Mouse (Mus musculus) lung, embryonic 15.5 days (tissue): ENCODE data around the gene Chchd10. TPM values are rescaled to one million over a fixed set of nuclear protein-coding genes. Genes with fewer than 3 reads are reported as not detected.

Source experiments
- ATAC-seq: fragments of 200-750 bp; cut with Nextera tagmentation; 2 replicates; pipeline ENCODE4 v1.8.0; 2017; ENCODE audit warnings: moderate number of reproducible peaks, borderline replicate concordance; ENCODE audit not compliant: low FRiP score, low TSS enrichment; ENCODE audit errors: extremely low read depth
- H3K27ac ChIP-seq: fragments of 300-500 bp; sonication (generic); 2 replicates; pipeline ENCODE4 v1.5.1; 2015; ENCODE audit warnings: moderate library complexity, mild to moderate bottlenecking, inconsistent platforms
- H3K27me3 ChIP-seq: fragments of 300-500 bp; sonication (generic); 2 replicates; pipeline ENCODE4 v1.6.1; 2015; ENCODE audit warnings: inconsistent platforms
- H3K36me3 ChIP-seq: fragments of 300-500 bp; sonication (generic); 2 replicates; pipeline ENCODE4 v1.6.1; 2015; ENCODE audit warnings: inconsistent platforms
- H3K4me1 ChIP-seq: fragments of 300-500 bp; sonication (generic); 2 replicates; pipeline ENCODE4 v1.6.1; 2015; ENCODE audit warnings: inconsistent platforms
- H3K4me2 ChIP-seq: fragments of 300-500 bp; sonication (generic); 2 replicates; pipeline ENCODE4 v1.6.1; 2015; ENCODE audit warnings: inconsistent platforms, mild to moderate bottlenecking, moderate library complexity
- H3K4me3 ChIP-seq: fragments of 300-500 bp; sonication (generic); 2 replicates; pipeline ENCODE4 v1.5.1; 2015; ENCODE audit warnings: mild to moderate bottlenecking, inconsistent platforms
- H3K9ac ChIP-seq: fragments of 300-500 bp; sonication (generic); 2 replicates; pipeline ENCODE4 v1.6.1; 2015; ENCODE audit warnings: inconsistent platforms
- H3K9me3 ChIP-seq: fragments of 300-500 bp; sonication (generic); 2 replicates; pipeline ENCODE4 v1.6.1; 2016; ENCODE audit warnings: inconsistent platforms
- WGBS: fragments of 180-500 bp; shearing (Covaris S2); methylation state at CpG from one replicate; pipeline ENCODE4 v1.1.7; 2015; 5-methylcytosine and 5-hydroxymethylcytosine counted together
- polyA plus RNA-seq: library from polyadenylated mRNA; unstranded; fragments of >200 nt; fragmentation: Nextera tagmentation; extraction: Ambion mirVana; gene quantifications from 2 replicates; pipeline ENCODE4 v1.2.1, GENCODE M21; 2015

Chchd10 gene
- polyA plus RNA-seq, 1 experiment from 2014 or later = 55.3 TPM

DNA sequence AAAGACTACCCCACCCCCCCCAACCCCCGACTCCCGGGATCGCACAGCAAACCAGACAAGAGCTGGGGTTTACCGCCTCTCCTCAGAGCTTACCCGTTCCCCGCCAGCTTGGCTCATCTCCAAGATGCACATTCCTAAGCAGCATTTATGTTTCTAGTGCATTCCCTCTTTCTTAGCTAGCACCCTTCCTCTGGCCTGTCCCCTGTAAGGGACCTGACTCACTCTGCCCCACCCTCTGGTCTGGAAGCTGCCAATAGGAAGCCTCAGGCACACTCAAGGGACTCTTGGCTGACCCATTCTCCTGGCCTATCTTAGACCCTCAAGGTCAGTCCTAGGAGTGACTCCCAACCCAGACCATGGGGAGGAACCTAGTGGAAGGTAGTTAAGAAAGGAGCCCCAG is 2.6 kb upstream of the Chchd10 start:
- 2% methylated on average over 6 of the region's 6 CpGs for WGBS
- Histone ChIP-seq H3K27ac (peak overlapping the region; percentile 89), H3K27me3 (peaks cover 13% of the 10 kb centered on the region), H3K4me2 (peak overlapping the region; percentile 98), H3K9me3 (no peaks in the 10 kb centered on the region), H3K9ac (0 out of 2 replicates have a peak overlapping the region, but pooled peaks have one; percentile 17), H3K4me1 (peaks cover 35% of the 10 kb centered on the region), H3K4me3 (peak overlapping the region; percentile 67), H3K36me3 (peaks cover 24% of the 10 kb centered on the region; the same call in 1 of the 2 replicates)
- peak; percentile 66 for ATAC-seq

DNA sequence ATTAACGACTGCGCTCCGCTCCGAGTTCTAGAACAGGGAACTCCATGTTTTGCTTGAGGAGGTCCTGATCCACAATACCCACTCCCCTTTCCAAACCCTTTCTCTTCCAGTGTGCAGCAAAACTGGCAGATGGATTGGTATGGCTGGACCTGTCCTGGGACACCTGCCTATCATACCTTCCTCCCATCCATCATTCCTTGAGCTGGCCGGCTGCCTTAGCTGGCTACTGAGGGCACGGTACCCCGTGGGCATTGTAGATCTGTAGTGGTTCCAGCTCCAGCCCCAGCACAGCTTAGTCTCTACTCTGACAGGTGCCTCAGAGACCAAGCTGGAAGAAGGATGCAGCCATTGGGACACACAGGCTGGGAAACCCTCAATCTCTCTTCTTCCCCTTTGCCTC is 1.6 kb upstream of the Chchd10 start:
- ATAC-seq = no peak
- peak overlapping the region; percentile 89 for H3K27ac ChIP-seq
- H3K9me3 ChIP-seq = no peaks in the 10 kb centered on the region
- H3K9ac ChIP-seq = peak overlapping the region; percentile 87
- peaks cover 24% of the 10 kb centered on the region for H3K27me3 ChIP-seq
- H3K4me2 ChIP-seq = peak overlapping the region; percentile 98
- peaks cover 44% of the 10 kb centered on the region for H3K4me1 ChIP-seq
- H3K36me3 ChIP-seq = peaks cover 18% of the 10 kb centered on the region; the same call in 1 of the 2 replicates
- peak overlapping the region; percentile 67 for H3K4me3 ChIP-seq
- WGBS = 19% methylated on average over 7 of the region's 7 CpGs

DNA sequence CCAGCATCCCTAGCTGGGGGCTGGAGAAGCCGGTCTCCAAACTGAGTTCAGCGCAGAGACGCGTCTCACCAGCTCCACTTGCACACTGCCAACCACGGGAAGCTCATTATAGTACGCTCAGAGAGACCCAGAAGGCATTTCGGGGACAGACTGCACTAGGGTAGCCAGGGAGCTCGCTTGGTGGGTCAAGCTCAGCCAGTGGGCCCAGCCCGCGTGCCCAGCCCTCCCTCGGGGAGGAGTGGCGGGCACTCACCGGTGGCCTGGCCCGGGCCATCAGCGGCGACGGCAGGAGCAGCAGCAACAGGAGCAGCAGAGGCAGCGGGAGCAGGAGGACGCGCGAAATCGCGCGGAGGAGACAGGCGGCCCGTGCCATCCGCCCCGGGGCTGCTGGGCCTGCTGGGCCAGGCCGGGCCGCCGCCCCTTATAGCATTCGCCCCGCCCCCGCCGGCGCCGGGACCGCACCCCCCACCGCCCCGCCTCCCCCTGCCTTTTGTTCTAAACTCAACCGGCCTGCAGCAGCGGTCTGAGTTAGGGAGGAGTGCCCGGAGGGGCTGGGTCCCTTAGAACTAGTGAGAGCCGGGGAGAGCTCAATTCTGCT is 750 bp upstream of the Chchd10 start:
- WGBS = 1% methylated on average over 44 of the region's 44 CpGs
- peak overlapping the region; percentile 87 for H3K9ac ChIP-seq
- ATAC-seq = peak; percentile 55; the same call in 1 of the 2 replicates

DNA sequence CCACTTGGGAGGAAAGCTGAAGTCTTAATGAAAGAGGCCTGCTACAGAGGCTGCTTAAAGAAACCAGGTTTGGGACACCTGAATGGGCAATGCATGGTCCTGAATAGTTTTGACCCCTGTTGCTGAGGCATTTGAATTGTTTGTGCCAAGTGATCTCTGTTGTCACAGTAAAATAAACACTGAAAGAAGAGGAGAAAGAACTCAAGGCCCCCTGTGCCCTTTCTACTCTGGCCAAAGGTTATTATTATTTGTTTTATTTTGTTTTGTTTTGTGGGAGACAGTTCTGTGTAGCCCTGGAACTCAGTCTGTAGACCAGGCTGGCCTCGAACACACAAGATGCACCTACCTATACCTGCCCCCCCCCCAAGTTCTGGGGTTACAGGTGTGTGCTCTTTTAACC is 2.1 kb downstream of the Chchd10 start:
- 29% methylated on average over 1 of the region's 1 CpGs for WGBS
- Histone ChIP-seq H3K4me2 (peak overlapping the region; percentile 82), H3K9me3 (no peaks in the 10 kb centered on the region), H3K27me3 (peaks cover 37% of the 10 kb centered on the region), H3K9ac (no peak overlapping the region), H3K4me1 (peaks cover 50% of the 10 kb centered on the region), H3K4me3 (no peak overlapping the region; the same call in 1 of the 2 replicates), H3K36me3 (no peaks in the 10 kb centered on the region), H3K27ac (no peak overlapping the region)
- no peak for ATAC-seq

More for the DNA sequence above, 750 bp upstream of the Chchd10 start:
- Histone ChIP-seq H3K27me3 (peaks cover 32% of the 10 kb centered on the region), H3K9me3 (no peaks in the 10 kb centered on the region), H3K4me2 (peak overlapping the region; percentile 98), H3K36me3 (peaks cover 10% of the 10 kb centered on the region; the same call in 1 of the 2 replicates), H3K27ac (peak overlapping the region; percentile 89), H3K4me3 (peak overlapping the region; percentile 67), H3K4me1 (peaks cover 50% of the 10 kb centered on the region)

DNA sequence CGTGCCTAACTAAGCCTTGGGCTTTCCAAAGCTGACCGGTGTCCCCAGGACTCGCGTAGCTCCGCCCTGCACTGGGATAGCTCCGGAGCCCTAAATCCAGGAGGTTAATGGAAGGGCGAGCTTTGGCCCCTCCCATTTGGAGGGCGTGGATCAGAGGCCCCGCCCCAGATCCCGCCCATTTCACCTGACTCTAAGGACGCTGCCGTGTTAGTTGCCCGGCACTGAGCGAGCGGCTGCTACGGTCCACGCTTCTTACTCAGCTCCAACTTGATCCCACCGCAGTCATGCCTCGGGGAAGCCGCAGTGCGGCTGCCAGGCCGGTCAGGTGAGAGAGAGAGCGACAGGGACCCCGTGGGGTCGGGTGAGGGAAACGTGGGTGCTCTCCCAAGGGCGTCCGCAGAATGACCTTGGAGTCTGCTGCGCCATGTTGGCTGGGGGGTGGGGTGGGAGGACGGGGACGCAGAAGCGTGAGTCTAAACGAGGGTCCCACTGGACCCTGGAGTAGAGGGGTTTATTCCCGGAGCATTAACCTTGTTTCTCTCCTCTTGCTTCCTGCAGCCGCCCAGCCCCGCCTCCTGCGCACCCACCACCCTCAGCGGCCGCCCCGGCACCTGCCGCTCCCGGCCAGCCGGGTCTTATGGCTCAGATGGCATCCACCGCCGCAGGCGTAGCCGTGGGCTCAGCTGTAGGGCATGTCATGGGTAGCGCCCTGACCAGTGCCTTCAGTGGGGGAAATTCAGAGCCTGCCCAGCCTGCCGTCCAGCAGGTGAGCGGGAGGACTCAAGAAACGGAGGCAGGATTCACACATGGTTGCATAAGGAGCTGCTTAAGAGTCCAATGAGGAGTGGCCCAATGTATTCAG is 3.0 kb downstream of the Chchd10 start, which contains the start of gene Mmp11:
TSS of gene Mmp11 (minus strand) at position 817 of the 862 bp plus-strand sequence.
- Histone ChIP-seq H3K4me2 (peak within 1 kb of the TSS; percentile 82), H3K27ac (peak within 1 kb of the TSS; percentile 55), H3K4me3 (peak within 1 kb of the TSS; percentile 59), H3K36me3 (no peaks in the 10 kb centered on the region), H3K4me1 (peaks cover 41% of the 10 kb centered on the region), H3K9ac (peak within 1 kb of the TSS; percentile 47), H3K27me3 (peaks cover 37% of the 10 kb centered on the region), H3K9me3 (no peaks in the 10 kb centered on the region)
- ATAC-seq = peak; percentile 59
- WGBS = under 1% methylated on average over 51 of the region's 51 CpGs

DNA sequence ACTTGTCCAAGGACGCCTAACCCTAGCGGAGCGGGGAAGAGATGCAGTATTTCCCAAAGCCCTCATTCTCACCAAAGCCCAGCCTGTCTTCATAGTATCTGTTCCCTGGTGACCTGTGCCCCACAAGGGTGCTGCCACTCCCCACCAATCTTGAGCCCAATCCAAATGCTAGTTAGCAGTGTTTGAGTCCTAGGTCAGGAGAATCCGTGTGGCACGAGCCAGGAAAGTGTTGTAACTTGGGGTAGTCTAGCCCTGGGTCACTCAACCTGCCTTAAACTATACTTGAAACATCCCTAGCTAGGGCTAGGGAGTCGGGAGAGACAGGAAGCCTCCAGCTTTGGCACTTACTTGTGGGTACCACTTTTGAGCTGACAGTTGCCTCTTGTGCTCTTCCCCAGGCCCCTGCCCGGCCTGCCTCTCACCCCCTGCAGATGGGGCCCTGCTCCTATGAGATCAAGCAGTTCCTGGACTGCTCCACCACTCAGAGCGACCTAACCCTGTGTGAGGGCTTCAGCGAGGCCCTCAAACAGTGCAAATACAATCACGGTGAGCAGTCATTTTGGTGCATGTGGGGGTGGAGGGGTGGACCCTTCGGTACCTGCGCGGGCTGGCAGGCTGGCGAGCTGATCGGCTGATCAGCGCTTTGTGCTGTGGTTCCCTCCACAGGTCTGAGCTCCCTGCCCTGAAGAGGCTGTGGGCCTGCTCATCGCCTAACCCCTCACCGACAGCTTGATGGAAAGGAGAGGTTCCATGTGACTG is 4.2 kb downstream of the Chchd10 start:
- no peak for ATAC-seq
- peaks cover 30% of the 10 kb centered on the region for H3K4me1 ChIP-seq
- no peak overlapping the region for H3K4me3 ChIP-seq

DNA sequence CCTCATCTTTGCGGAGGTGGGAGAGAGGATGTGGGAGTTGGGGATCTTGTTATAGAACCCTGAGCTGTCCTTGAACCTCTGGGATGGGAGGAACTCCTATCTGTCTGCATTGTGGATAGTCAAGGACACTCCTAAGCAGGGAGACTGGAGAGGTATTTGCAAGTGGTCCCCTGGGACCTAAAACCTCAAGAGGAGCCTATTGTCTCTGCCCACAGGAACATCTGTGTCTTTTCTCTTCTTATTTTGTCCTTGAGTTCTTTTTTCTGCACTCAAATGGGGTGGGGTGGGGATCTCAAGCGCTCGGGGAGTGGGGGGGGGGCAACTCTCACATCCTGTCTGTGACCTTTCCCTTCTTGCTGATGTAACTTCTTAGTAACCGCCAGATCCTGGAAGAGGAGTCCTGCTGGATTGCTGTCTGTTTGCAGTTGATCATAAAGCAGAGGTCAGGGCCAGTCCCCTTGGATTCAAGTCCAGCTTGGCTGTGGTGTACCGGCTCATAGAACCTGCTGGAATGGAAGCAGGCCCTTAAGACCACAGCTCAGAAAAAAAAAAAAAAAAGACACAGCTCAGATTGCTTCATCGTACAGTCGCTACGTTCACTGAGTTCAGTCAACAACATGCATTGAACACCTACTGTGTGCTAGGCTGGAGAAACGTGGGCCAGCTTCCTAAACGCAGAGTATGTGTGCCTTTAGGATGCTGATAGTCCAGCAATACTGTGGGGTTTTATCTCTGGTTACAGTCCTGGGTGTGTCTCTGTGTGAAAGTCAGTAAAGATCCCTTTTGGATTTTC is 5.1 kb downstream of the Chchd10 start:
- Histone ChIP-seq H3K4me1 (peaks cover 22% of the 10 kb centered on the region), H3K4me3 (no peak overlapping the region), H3K27me3 (peaks cover 28% of the 10 kb centered on the region), H3K9me3 (no peaks in the 10 kb centered on the region), H3K9ac (no peak overlapping the region), H3K27ac (no peak overlapping the region), H3K4me2 (no peak overlapping the region), H3K36me3 (no peaks in the 10 kb centered on the region)
- ATAC-seq = no peak
- WGBS = 51% methylated on average over 10 of the region's 10 CpGs

More for the DNA sequence above, 4.2 kb downstream of the Chchd10 start:
- H3K27ac ChIP-seq = no peak overlapping the region
- peaks cover 28% of the 10 kb centered on the region for H3K27me3 ChIP-seq
- H3K36me3 ChIP-seq = no peaks in the 10 kb centered on the region
- H3K9ac ChIP-seq = no peak overlapping the region
- WGBS = 42% methylated on average over 18 of the region's 18 CpGs
- H3K9me3 ChIP-seq = no peaks in the 10 kb centered on the region
- H3K4me2 ChIP-seq = peak overlapping the region; percentile 82

DNA sequence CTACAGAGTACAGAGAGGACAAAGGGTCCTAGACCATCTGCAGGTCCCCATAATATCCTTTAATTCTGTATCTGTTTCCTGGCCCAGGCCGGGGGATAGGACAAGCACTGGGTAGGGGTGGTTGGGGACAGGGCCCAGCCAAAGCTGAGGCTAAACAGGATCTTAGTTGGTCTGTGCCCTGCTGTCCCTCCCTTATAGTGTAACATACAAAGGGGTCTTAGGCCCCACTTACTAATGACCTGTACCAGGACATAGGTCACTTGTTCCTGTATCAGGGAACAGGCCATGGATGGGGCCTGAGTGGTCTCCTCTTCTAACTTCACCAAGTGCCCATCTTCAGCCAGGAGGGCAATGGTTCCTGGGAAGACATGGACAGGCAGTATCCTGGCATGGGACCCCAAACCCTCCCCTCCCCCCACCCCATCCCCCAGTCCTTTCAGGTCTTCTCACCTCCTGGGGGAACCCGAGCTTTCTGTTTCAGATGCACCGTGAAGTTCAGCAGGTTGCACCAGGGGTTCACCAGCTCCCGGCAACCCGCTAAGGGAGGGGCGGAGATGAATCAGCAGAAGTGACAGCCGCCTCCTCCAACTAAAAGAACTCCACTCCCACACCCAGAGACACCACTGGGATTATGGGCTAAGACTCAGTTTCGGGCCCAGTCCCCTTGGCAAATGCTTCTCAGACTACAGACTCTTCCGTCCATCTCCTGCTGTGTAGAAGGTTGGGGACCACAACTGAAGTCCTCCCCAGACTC is 6.7 kb downstream of the Chchd10 start:
- Histone ChIP-seq H3K27me3 (peaks cover 27% of the 10 kb centered on the region), H3K4me2 (no peak overlapping the region), H3K9ac (no peak overlapping the region), H3K4me1 (peaks cover 26% of the 10 kb centered on the region), H3K9me3 (no peaks in the 10 kb centered on the region), H3K4me3 (no peak overlapping the region), H3K27ac (no peak overlapping the region), H3K36me3 (no peaks in the 10 kb centered on the region)
- WGBS = 58% methylated on average over 9 of the region's 9 CpGs
- ATAC-seq = no peak

DNA sequence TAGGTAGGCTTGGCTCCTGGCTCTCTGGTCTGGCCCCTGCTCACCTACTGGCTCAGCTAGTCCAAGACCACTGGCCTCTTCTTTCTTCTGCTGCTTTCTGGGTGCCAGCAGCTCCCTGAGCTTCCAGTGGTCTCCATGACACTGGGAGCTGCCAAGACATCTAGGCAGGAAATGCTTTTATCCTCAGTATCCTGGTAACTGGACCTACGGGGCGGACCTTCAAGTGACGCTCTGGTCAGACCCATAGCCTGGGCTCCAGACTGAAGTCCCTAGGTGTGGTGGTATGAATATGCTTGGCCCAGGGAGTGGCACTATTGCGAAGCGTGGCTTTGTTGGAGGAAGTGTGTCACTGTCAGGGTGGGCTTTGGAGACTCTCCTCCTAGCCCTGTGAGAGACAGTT is 7.6 kb downstream of the Chchd10 start, which contains the start of gene Gm867:
TSS of gene Gm867 (minus strand) at position 153 of the 400 bp plus-strand sequence.
- H3K36me3 ChIP-seq = no peaks in the 10 kb centered on the region
- H3K4me3 ChIP-seq = no peak within 1 kb of the TSS

DNA sequence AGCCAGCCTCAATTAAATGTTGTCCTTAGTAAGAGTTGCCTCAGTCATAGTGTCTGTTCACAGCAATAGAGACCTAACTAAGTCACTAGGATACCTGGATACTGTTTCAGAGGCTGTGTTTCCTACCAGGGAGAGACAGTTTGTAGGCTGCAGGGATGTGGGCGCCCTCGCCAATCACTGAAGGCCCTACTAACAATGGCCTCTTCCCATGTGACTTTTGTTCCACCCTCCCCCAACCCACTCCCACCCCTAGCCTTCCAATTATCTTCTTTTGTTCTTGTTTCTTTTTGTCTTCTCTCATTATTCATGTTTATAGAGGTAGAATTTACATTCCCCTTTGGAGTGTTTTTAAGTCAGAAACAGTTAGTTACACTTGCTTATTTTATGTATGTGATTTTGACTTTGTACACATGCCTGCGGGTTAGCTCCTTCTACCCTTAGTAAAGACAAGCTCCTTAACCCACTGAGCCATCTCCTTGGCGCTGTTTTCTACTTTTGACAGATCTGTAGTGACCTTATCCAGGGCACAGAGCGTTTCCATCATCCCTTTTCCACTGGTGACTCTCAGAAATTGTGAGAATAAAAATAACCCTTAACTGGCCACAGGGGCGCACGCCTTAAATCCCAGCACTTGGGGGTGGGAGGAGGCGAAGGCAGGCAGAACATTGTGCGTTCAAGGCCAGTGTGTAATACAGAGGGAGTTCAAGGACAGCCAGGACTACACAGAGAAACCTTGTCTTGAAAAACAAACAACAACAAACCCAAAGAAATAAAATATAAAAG is 8.3 kb downstream of the Chchd10 start:
- no peak overlapping the region for H3K27ac ChIP-seq
- H3K27me3 ChIP-seq = peaks cover 14% of the 10 kb centered on the region
- no peaks in the 10 kb centered on the region for H3K9me3 ChIP-seq
- H3K36me3 ChIP-seq = no peaks in the 10 kb centered on the region
- no peak overlapping the region for H3K9ac ChIP-seq
- peaks cover 22% of the 10 kb centered on the region for H3K4me1 ChIP-seq
- WGBS = 69% methylated on average over 9 of the region's 9 CpGs
- no peak for ATAC-seq
- H3K4me3 ChIP-seq = no peak overlapping the region
- H3K4me2 ChIP-seq = no peak overlapping the region

More for the DNA sequence above, 7.6 kb downstream of the Chchd10 start, which contains the start of gene Gm867:
- Histone ChIP-seq H3K9me3 (no peaks in the 10 kb centered on the region), H3K4me2 (no peak within 1 kb of the TSS), H3K27ac (no peak within 1 kb of the TSS), H3K27me3 (peaks cover 21% of the 10 kb centered on the region), H3K9ac (no peak within 1 kb of the TSS), H3K4me1 (peaks cover 26% of the 10 kb centered on the region)
- WGBS = 73% methylated on average over 5 of the region's 5 CpGs
- ATAC-seq = no peak
